Mouse (Mus musculus): ENCODE data around the gene Gstm2. TPM values are rescaled to one million over a fixed set of nuclear protein-coding genes. Genes with fewer than 3 reads are reported as not detected.
"Not testable (repeated sequence)": the region's sequence is repeated elsewhere in the genome, so short reads cannot be mapped to it uniquely, and the experiment has no call there.

The Gstm2 gene
- total and polyA plus RNA-seq, 2 experiments from 2014 or later, result 6.5 to 11.9 TPM

DNA sequence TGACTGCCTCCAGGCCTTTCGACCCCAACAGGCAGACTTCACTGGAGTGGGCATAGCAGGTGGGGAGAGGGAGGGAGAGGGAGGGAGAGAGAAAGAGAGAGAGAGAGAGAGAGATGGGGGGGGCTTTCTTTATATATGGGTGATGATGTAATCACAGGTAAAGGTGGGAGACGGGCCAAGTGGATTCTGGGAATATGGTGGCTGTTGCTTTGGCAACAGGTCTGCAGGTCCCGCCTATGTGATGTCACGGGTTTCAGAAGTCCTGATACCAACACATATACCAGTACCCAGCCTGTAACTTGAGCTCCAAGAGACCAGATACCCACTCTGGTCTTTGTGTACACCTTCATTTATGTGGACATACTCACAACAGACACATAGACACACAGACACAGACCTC is 10.3 kb upstream of the Gstm2 start:
- no peak for TF ChIP-seq CTCF (IDR thresholded peaks at IDR 0.05; ENCODE audit: low read depth)
- WGBS, result 84% methylated on average over 4 of the region's 4 CpGs
- Histone ChIP-seq H3K4me2 (ENCODE audit: low read depth) (no peak overlapping the region), H3K4me3 (ENCODE audit: low read depth, low read length) (no peak overlapping the region), H3K36me3 (ENCODE audit: insufficient read depth) (no peaks in the 10 kb centered on the region), H3K27me3 (ENCODE audit: insufficient read depth, low read length) (no peaks in the 10 kb centered on the region), H3K9ac (no peak overlapping the region), H3K27ac (ENCODE audit: low read depth, low read length) (no peak overlapping the region), H3K9me3 (ENCODE audit: low read length) (no peaks in the 10 kb centered on the region), H3K4me1 (ENCODE audit: insufficient read depth) (no peaks in the 10 kb centered on the region)
- no peak for DNase-seq
- no peak for ATAC-seq

DNA sequence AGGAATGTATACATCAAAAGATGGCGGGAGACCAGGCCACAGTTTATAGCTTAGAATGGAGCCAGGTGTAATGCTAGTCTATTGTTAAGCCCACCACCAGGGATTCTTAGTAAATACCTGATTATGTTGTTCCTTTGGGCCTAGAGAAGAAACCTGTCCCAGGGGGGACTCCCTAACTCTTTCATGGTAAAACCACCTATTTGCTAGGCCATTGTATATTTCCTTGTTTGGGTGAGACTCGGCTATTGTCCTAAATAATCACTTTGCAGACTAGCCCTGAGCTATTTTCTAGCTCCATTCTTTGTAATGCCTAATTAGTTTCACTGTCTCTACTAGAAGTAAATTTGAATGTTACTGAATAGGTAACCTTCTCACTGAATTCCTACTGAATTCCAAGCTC is 9.7 kb upstream of the Gstm2 start:
- whole genome bisulfite sequencing, result 58% methylated on average over 2 of the region's 2 CpGs
- H3K4me2 ChIP-seq (ENCODE audit: low read depth); DNase-seq; H3K4me3 ChIP-seq (ENCODE audit: low read depth, low read length); H3K9me3 ChIP-seq (ENCODE audit: low read length); H3K9ac ChIP-seq; ATAC-seq; H3K27ac ChIP-seq (ENCODE audit: low read depth, low read length); H3K36me3 ChIP-seq (ENCODE audit: insufficient read depth); H3K4me1 ChIP-seq (ENCODE audit: insufficient read depth); H3K27me3 ChIP-seq (ENCODE audit: insufficient read depth, low read length): not testable (repeated sequence)

DNA sequence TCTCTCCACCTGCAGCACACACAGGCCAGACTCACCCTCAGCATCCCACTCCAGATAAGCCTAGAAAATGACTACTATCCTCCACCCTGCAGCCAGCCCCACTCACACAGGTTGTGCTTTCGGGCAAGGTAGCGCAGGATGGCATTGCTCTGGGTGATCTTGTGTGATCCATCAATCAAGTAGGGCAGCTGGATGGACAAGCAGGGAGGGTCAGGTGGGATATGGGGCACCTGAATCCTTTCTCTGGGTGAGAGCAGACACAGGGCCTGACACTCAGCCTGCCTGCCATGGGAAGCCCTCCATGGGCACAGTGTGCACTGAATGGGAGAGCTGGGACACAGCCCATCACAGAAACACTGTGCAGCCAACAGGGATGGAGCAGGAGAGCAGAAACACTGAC is 1.1 kb downstream of the Gstm2 start:
- H3K27ac ChIP-seq (ENCODE audit: low read depth, low read length); H3K9ac ChIP-seq; H3K4me1 ChIP-seq (ENCODE audit: insufficient read depth); H3K4me2 ChIP-seq (ENCODE audit: low read depth); H3K36me3 ChIP-seq (ENCODE audit: insufficient read depth); DNase-seq; H3K4me3 ChIP-seq (ENCODE audit: low read depth, low read length); ATAC-seq; H3K9me3 ChIP-seq (ENCODE audit: low read length); H3K27me3 ChIP-seq (ENCODE audit: insufficient read depth, low read length): not testable (repeated sequence)
- WGBS, result 98% methylated on average over 2 of the region's 2 CpGs

DNA sequence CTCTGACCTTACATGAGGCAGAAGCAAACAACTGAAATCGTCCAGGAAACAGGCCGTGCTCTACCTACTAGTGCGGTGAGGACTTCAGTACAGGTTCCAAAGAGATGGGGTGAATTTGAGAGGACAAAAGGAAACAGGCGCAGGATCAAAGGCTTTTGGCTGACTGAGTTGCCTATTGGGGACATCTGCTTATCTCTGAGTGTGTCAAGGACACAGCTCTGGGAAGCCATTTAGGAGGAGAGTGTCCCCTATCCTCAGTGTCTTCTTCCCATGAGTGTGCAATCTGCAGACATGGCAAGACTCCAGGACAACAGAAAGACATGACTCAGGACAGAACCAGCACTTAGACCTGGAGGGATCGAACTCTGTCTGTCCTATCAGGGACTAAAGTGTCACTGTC is 1.8 kb downstream of the Gstm2 start:
- H3K4me3 ChIP-seq (ENCODE audit: low read depth, low read length), result no peak overlapping the region
- H3K9ac ChIP-seq, result no peak overlapping the region
- no peak for TF ChIP-seq CTCF (IDR thresholded peaks at IDR 0.05; ENCODE audit: low read depth)
- H3K4me1 ChIP-seq (ENCODE audit: insufficient read depth), result no peaks in the 10 kb centered on the region
- WGBS, result 88% methylated on average over 5 of the region's 5 CpGs
- ATAC-seq (no peak), DNase-seq (no peak)
- no peak overlapping the region for H3K4me2 ChIP-seq (ENCODE audit: low read depth)
- no peak overlapping the region for H3K27ac ChIP-seq (ENCODE audit: low read depth, low read length)
- no peaks in the 10 kb centered on the region for H3K27me3 ChIP-seq (ENCODE audit: insufficient read depth, low read length)
- no peaks in the 10 kb centered on the region for H3K36me3 ChIP-seq (ENCODE audit: insufficient read depth)
- no peaks in the 10 kb centered on the region for H3K9me3 ChIP-seq (ENCODE audit: low read length)

DNA sequence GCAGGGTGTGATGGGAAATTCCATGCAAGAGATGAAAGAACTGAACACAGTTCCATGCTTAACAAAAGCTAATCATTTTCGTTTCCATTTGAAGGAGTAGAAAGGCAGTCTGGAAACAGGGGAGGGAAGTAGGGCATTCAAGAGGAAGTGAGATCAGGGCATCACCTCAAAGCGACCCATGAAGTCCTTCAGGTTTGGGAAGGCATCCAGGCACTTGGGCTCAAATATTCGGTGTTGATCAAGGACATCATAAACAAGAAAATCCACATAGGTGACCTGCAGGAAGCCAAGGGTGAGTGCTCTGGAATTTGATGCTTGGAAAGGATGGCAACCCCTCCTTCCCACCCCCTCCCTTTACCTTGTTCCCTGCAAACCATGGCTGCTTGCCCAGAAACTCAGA is 2.5 kb downstream of the Gstm2 start:
- H3K9ac ChIP-seq, result no peak overlapping the region
- no peaks in the 10 kb centered on the region for H3K36me3 ChIP-seq (ENCODE audit: insufficient read depth)
- H3K4me3 ChIP-seq (ENCODE audit: low read depth, low read length), result no peak overlapping the region
- H3K4me1 ChIP-seq (ENCODE audit: insufficient read depth), result no peaks in the 10 kb centered on the region
- ATAC-seq (no peak), DNase-seq (no peak)
- H3K27me3 ChIP-seq (ENCODE audit: insufficient read depth, low read length), result no peaks in the 10 kb centered on the region
- no peak overlapping the region for H3K4me2 ChIP-seq (ENCODE audit: low read depth)
- no peak for TF ChIP-seq CTCF (IDR thresholded peaks at IDR 0.05; ENCODE audit: low read depth)
- H3K9me3 ChIP-seq (ENCODE audit: low read length), result no peaks in the 10 kb centered on the region
- no peak overlapping the region for H3K27ac ChIP-seq (ENCODE audit: low read depth, low read length)
- WGBS, result 66% methylated on average over 3 of the region's 3 CpGs

DNA sequence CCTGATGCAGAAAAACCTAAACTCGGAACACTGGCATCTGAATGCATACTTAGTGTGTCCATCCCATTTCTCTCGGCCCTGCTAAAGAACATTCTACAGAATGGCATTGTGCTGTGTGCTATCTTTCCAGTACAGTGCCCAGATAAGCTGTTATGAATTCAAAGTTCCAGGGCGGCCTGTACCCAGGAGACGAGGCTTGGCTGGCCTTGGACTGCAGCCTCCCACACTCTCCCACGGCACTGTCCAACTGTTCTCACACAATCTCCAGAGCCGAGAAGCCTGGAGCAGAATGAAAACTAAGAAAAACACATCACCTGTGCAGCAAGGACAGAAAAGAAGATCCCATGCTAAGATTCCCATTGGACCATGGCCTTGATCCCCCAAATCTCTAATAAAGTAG is 3.5 kb downstream of the Gstm2 start:
- Histone ChIP-seq H3K4me1 (ENCODE audit: insufficient read depth) (no peaks in the 10 kb centered on the region), H3K9me3 (ENCODE audit: low read length) (no peaks in the 10 kb centered on the region), H3K4me3 (ENCODE audit: low read depth, low read length) (no peak overlapping the region), H3K4me2 (ENCODE audit: low read depth) (no peak overlapping the region), H3K9ac (no peak overlapping the region), H3K27me3 (ENCODE audit: insufficient read depth, low read length) (no peaks in the 10 kb centered on the region), H3K27ac (ENCODE audit: low read depth, low read length) (no peak overlapping the region), H3K36me3 (ENCODE audit: insufficient read depth) (no peaks in the 10 kb centered on the region)
- ATAC-seq (no peak), DNase-seq (no peak)
- TF ChIP-seq CTCF (IDR thresholded peaks at IDR 0.05; ENCODE audit: low read depth), result no peak
- WGBS, result 80% methylated on average over 6 of the region's 6 CpGs

DNA sequence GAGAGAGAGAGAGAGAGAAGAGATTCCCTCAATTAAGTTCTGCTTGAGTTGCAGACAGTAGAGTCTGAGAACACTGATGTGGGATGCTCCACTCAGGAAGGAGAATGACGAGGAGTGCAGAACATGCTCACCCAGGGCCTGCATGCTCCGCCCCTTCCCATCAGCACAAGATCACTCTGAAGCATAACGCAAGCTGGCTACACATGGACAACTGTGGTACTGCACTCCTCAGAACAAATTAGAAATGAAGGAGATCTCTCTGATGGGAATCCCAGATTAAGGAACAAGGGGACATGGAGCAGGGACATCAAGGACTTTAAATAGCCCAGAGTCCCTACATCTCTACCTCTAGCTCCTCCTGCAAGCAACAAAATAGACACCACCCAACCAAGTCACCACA is 5.0 kb downstream of the Gstm2 start:
- no peak overlapping the region for H3K4me2 ChIP-seq (ENCODE audit: low read depth)
- no peaks in the 10 kb centered on the region for H3K27me3 ChIP-seq (ENCODE audit: insufficient read depth, low read length)
- H3K36me3 ChIP-seq (ENCODE audit: insufficient read depth), result no peaks in the 10 kb centered on the region
- no peak overlapping the region for H3K27ac ChIP-seq (ENCODE audit: low read depth, low read length)
- 60% methylated on average over 3 of the region's 3 CpGs for WGBS
- no peak overlapping the region for H3K9ac ChIP-seq
- ATAC-seq (peak; percentile 71; the same call in 1 of the 2 replicates), DNase-seq (no peak)
- no peaks in the 10 kb centered on the region for H3K4me1 ChIP-seq (ENCODE audit: insufficient read depth)
- H3K4me3 ChIP-seq (ENCODE audit: low read depth, low read length), result no peak overlapping the region
- H3K9me3 ChIP-seq (ENCODE audit: low read length), result no peaks in the 10 kb centered on the region
- TF ChIP-seq CTCF (IDR thresholded peaks at IDR 0.05; ENCODE audit: low read depth), result no peak

DNA sequence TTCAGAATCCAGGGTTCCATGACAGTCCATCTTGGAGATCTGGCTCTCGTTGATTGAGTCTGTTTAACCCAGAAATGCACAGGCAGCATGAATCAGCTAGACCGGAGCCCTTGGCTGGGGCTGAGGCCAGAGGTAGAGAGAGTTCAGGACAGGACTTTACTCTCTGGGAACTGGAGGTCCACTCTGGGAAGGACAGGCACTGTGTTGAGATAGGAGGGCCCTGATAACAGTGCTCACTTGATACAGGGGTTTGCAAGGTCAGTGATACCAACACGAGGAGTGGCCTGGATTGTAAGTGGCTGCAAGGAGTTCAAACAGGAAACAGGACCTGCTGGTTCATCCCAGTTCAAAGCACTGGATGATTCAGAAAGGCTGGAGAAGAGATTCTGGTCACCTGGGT is 8.6 kb downstream of the Gstm2 start:
- H3K4me1 ChIP-seq (ENCODE audit: insufficient read depth), result no peaks in the 10 kb centered on the region
- no peaks in the 10 kb centered on the region for H3K27me3 ChIP-seq (ENCODE audit: insufficient read depth, low read length)
- H3K27ac ChIP-seq (ENCODE audit: low read depth, low read length), result no peak overlapping the region
- H3K9me3 ChIP-seq (ENCODE audit: low read length), result no peaks in the 10 kb centered on the region
- no peak overlapping the region for H3K9ac ChIP-seq
- no peaks in the 10 kb centered on the region for H3K36me3 ChIP-seq (ENCODE audit: insufficient read depth)
- WGBS, result 82% methylated on average over 3 of the region's 3 CpGs
- no peak overlapping the region for H3K4me3 ChIP-seq (ENCODE audit: low read depth, low read length)
- no peak overlapping the region for H3K4me2 ChIP-seq (ENCODE audit: low read depth)
- TF ChIP-seq CTCF (IDR thresholded peaks at IDR 0.05; ENCODE audit: low read depth), result no peak
- ATAC-seq, result no peak
- no peak for DNase-seq

Data from forebrain, postnatal 0 days (tissue).